Mouse (Mus musculus) urinary bladder, postnatal 4 days (tissue): ENCODE results near the gene Sgsm3.
A peak's percentile ranks its signal among the peaks of the same experiment; 100 is the strongest.
"Not testable (repeated sequence)": the region's sequence is repeated elsewhere in the genome, so short reads cannot be mapped to it uniquely, and the experiment has no call there.

Source experiments
- DNase-seq, 2 experiments: peaks; one replicate each; pipeline ENCODE4 v3.0.0; 2021 to 2022; ENCODE audit warnings: low spot score in 2 of 2

Sgsm3 gene

GRCm38 (mm10) chr15:80977620-80978334 lies at the start of gene Sgsm3:
Sgsm3 (plus strand) TSS chr15:80977765.
- DNase-seq = peak; percentile 81

GRCm38 (mm10) chr15:80928811-80929355 lies 48.7 kb upstream of the Sgsm3 start:
- DNase-seq = no peak

- no peak for DNase-seq
Measured at GRCm38 (mm10) chr15:80930048-80930571, 47.5 kb upstream of the Sgsm3 start.

DNA sequence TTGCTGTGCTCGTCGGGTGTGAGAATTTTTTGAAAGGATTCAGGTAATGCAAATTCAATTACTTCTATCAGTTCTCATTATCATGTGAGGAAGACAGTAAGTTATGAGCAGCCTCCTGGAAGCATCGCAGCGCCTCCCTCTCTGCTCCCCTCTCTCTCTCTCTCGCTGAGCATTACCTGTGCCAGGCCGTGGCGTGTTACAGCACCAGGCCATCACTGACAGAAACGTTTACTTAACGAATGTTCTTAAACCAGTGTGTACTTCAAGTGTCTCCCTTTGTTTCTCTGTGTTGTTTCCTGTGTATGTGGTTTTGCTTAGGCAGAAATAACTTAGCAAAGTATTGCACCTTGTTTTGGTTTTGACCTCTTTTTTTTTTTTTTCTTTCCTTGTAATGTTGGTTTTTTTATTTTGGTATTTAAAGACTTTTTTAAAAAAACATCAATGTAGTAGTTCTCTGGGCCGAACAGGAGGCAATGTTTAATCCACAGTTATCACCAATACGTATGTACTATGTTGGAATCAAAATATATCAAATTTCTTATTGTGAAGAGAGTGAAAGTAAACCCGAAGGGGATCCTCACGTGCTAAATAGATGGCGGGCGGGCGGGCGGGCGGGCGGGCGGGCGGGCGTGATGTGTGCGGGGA lies 46.8 kb upstream of the Sgsm3 start:
- not testable (repeated sequence) for DNase-seq

DNA sequence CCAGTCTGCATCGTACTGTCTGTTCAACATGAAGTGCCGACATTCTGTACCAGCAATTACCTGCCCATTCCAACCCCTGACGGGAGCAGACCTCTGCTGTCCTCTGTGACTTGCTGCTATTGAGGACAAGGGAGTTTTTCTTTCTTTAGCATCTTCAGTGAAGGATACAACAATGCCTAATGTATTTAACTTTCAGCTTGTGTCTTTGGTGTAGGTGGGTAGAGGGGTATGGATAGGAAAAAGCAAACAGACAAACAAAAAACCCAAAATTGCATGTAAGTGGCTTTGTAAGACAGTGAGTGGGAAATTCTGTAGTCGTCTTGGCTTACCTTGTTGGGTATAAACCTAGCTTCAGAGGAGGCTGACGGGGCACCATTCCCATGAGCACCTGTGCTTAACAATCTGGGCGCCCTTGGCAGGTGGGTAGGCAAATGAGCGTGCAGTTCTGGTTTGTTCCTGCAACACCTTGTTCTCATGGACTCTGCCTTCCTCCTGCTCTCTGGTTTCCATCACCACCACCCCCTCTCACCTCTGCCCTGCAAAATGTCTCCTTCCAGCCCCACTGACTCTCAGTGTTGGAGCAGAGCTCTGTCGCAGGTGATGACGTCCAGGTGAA lies 46.1 kb upstream of the Sgsm3 start:
- no peak for DNase-seq

DNA sequence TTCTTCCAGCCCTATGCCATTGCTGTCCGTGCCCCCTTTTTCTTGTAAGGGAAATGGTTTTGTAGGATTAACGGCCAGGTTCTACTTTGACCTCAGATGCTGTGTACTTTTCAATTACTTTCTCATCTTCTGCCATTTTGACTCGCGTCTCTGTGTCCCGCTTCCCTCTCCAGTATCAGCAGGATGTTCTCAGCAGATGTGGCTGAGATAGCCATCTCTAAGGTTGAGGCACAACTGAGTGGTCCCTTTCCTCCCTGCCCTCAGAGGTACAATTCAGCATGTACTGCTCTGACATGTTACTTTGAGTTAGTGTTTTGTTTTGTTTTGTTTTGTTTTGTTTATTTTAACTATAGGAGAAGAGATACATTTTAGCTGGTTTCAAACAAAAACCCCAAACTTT lies 42.7 kb upstream of the Sgsm3 start:
- no peak for DNase-seq

DNA sequence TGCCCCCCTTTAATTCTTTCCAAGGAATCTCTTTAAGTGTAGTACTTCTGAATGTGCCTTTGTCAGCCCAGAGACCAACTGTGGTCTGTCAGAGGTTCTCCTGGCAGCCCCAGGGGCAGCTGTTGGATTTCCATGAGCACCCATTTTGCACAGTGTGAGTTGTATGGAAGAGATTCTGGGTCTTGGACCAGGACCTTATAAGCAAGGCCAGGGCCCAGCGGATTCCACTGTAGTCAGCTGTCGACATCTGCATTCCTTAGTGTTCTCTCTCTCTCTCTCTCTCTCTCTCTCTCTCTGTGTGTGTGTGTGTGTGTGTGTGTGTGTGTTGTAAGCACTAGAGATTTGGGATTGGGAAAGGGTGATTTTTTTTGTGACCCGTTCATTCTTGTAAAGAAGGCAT lies 40.9 kb upstream of the Sgsm3 start:
- DNase-seq = no peak

DNA sequence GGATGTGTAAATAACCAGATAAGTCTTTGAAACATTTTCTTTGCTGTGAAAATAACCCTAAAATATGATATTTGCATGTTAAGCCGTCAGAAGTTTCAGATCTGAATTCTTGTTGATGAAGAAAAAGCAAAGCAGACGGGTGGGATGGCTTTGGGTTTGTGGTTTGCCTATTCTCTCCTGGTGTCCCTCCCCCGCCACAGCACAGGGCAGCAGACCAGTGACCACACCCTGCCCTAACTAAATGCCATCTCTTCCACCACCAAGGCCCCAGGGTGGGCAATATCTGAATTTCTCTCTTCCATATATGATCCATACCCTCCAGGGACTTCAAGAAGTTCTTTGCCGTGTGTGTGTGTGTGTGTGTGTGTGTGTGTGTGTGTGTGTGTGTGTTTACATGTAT lies 39.0 kb upstream of the Sgsm3 start:
- DNase-seq = no peak

- DNase-seq = no peak
Measured at GRCm38 (mm10) chr15:80939401-80939800, 38.2 kb upstream of the Sgsm3 start.

DNA sequence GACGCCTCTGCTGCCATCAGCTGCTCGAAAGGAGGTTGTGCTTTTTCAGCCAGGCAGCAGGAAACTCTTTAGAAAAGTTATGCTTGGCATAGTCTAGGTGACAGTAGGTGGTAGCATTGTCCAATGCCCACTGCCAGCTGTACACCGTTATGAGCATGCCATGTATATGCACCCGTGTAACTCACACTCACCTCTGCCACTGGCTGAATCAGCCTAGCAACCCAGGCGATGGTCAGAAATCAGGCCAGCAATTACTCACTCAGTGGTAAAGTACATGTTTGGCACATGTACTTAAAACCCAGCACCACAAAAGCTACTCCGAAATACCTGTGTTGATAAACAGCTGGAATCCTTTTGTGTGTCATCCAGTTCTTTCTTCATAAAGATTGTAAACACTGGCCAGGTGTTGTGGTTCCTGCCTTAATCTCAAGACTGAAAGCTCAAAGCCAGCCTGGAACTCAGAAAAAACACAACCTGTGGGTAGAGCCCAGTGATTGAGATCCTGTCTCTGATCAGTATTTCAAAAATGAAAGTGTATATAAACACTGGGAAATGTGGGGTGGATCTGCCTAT lies 36.0 kb upstream of the Sgsm3 start:
- no peak for DNase-seq

- no peak for DNase-seq
Measured at GRCm38 (mm10) chr15:80945851-80946250, 31.7 kb upstream of the Sgsm3 start.

- peak; percentile 83 to 86 for DNase-seq
Measured at GRCm38 (mm10) chr15:80948145-80949135, 29.1 kb upstream of the Sgsm3 start, which contains the start of gene Adsl. Adsl (plus strand) TSS chr15:80948490.

DNA sequence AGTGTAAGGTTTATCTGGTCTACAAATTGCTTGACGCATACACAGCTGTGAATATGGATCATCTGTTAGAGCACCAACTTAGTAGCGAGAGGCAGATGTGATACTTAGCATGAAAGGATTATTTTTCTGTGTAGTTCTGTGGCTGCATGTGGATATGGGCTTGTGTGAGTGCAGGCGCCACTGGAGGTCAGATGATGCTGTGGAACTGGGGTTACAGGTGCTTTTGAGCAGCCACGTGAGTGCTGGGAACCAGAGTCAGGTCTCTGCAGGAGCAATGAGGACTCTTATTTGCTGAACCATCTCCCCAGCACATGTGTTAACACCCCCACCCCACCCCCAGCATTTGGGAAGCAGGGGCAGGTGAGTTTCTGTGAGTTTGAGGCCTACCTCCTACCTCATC lies 28.1 kb upstream of the Sgsm3 start:
- no peak for DNase-seq

GRCm38 (mm10) chr15:80950055-80950454 lies 27.5 kb upstream of the Sgsm3 start:
- DNase-seq = no peak

DNA sequence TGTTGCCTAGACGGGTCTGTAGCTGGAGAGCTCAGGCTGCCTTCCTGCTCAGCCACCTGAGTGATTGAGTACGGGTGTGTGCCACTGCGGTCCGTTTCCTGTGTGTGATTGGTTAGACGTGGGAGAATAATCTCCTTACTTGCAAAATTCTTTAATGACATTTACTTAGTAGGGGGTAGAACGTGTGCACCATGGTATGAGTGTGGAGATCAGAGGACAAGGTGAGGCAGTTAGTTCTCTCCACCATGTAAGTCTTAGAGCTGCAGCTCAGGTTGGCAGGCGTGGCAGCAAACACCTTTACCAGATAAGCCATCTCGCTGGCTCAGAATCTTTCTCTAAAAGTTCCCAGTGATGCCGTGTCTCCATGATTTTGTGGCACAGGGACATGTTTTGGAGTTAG lies 23.6 kb upstream of the Sgsm3 start:
- DNase-seq = no peak

DNA sequence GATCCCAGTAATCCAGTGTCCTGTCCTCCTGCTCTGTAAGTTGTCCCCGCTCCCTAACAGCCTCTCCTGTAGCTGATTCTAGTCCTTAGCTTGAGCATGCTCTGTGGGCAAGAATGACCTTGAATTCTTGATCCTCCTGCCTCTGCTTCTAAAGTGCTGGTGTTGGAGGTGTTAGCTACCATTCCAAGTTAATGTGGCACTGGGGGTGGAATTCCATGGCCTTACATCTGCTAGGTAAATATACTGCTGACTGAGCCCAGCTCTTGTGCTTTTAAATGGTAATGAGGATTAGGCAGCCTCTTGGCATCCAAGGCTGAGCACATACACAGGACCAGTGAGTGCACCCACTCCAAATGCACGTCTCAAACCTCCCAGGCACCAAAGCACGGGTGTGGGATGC lies 22.7 kb upstream of the Sgsm3 start:
- DNase-seq = no peak

DNA sequence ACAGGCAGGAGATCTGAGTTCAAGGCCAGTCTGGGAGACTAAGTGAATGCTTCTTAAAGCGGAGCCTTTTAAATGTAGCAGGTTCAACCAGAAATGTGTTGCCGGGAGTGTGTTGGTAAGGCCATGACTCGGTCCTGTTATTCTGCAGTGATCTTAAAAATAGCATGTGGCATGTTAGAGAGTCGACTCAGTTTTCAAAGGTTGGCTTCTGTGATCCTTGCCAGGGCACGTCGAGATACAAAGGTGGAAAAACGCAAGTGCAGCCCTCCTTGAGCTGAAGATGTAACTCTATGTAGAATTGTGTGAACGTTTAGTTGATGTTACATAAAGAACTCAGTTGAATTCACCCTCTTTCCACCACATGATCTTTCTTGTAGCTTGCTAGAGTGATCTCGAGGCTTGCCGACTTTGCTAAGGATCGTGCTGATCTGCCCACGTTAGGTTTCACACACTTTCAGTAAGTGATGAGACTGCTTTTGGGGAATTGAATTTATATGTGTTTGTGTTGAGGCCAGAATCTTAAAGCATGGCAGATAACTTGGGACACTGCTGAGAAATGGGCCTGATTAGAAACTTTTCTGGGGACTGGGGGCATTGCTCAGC lies 21.6 kb upstream of the Sgsm3 start:
- no peak for DNase-seq

GRCm38 (mm10) chr15:80969371-80969770 lies 8.2 kb upstream of the Sgsm3 start:
- no peak for DNase-seq

- no peak for DNase-seq
Measured at GRCm38 (mm10) chr15:80974311-80974710, 3.3 kb upstream of the Sgsm3 start.

- no peak for DNase-seq
Measured at GRCm38 (mm10) chr15:80975666-80976065, 1.9 kb upstream of the Sgsm3 start.

GRCm38 (mm10) chr15:80979611-80980010 lies 2.0 kb downstream of the Sgsm3 start:
- no peak for DNase-seq
